8 mouse cellular contexts compared by ENCODE assay signal in the genomic region with DNA sequence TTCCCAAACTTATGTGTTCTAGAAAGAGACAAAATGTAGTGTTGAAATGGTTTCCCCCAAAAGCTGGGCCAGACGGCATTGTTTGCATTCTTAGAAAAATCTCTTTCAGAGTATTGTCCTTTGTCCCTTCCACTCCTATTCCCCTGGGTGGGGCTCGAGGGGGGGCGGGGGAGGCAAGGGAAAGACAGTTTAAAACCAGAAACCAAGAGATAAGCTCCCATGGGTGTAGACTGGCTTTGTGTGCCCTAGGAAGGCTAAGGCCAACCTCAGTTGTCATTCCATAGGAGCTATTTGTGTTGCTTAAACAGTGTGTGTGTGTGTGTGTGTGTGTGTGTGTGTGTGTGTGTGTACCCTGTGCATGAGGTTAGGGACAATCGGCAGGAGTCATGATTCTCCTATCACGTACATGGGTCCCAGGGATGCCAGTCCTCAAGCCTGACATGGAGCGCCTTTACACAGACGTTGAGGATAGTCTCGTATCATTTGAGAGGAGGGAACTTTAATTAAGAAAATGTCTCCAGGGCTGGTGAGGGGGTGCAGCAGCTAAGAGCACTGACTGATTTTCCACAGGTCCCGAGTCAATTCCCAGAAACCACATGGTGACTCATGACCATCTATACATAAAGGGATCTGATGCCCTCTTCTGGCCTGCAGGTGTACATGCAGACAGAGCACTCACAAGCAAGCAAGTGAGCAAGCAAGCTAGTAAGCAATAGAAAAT. TPM values are rescaled to one million over a fixed set of nuclear protein-coding genes. Genes with fewer than 3 reads are reported as not detected.
DNase-seq lines count a peak whose midpoint lies in the region; ATAC-seq and TF ChIP-seq lines count a peak whose summit lies in the region.

No protein-coding gene starts in this region.

- no peaks in the 10 kb centered on the region for H3K36me3 ChIP-seq in thymus, adult 2 months (ENCODE audit: control insufficient read depth, insufficient read depth, low read length)

- no peak for TF ChIP-seq POLR2A in thymus, adult 2 months (IDR thresholded peaks at IDR 0.05; ENCODE audit: control insufficient read depth, extremely low read depth, insufficient read depth, low read length, poor library complexity)

- DNase-seq in thymus, adult 2 months: peak; percentile 18
- DNase-seq in thymus, adult 18-20 months: no peak
- peak; percentile 37 for DNase-seq in brain, embryonic 18.5 days (ENCODE audit: low read depth, low spot score)
- peak; percentile 37 to 83 for DNase-seq in frontal cortex, adult 2 months (ENCODE audit: extremely low spot score in 1 of 2, low spot score in 1 of 2)
- DNase-seq in kidney, adult 11 months: peak; percentile 20
- peak; percentile 60 to 81 for DNase-seq in left cerebral cortex, postnatal 25 days (ENCODE audit: low spot score in 2 of 2)
- peak; percentile 31 for DNase-seq in neural tube, embryonic 10.5 days (ENCODE audit: extremely low spot score, low spot score)

- H3K27me3 ChIP-seq in thymus, adult 2 months (ENCODE audit: control insufficient read depth, insufficient read depth, low read length): no peaks in the 10 kb centered on the region

- intact Hi-C loops in left cerebral cortex, postnatal 25 days (cut with DNase I): loop anchor here (2.0 kb wide), 2 partner anchors 104 to 112 kb away; no protein-coding TSS in a partner anchor

- no peak for TF ChIP-seq CTCF in thymus, adult 2 months (IDR thresholded peaks at IDR 0.05; ENCODE audit: borderline replicate concordance, control insufficient read depth, extremely low read depth, insufficient read depth, low read length, poor library complexity)

- no peak overlapping the region for H3K27ac ChIP-seq in thymus, adult 2 months (ENCODE audit: control insufficient read depth, insufficient read depth, low read length)

- ATAC-seq in erythroid progenitor cell, adult 5-6 weeks (replicated peaks; ENCODE audit: low FRiP score, poor library complexity, severe bottlenecking): no peak

- no peak overlapping the region for H3K4me3 ChIP-seq in thymus, adult 2 months (ENCODE audit: control insufficient read depth, insufficient read depth, low read length)

- no peaks in the 10 kb centered on the region for H3K4me1 ChIP-seq in thymus, adult 2 months (replicated peaks; ENCODE audit: control insufficient read depth, insufficient read depth, low read length)

- 68% methylated on average over 9 of the region's 9 CpGs for WGBS in thymus, adult 2 months

RNA-seq across cellular contexts. Expression of a gene that starts 22.9 kb away (rescaled TPM):
- polyA plus RNA-seq in thymus, adult 2 months (2012; rRNA removed): 33.6 and 34.4 TPM in 2 replicates
- 25.6 and 28.2 TPM in 2 replicates for polyA plus RNA-seq in frontal cortex, adult 2 months (2012; rRNA removed)
- total RNA-seq in left cerebral cortex, postnatal 25 days (2021): 10 to 100 TPM; 33.2 to 36.9 TPM
- total RNA-seq in erythroid progenitor cell, adult 5-6 weeks (2015; ENCODE audit: low replicate concordance): not detected in 2 replicates
- 1.9 and 2.1 TPM in 2 replicates for total RNA-seq in erythroid progenitor cell, adult 5-6 weeks (2017; ENCODE audit: low replicate concordance)

RNA-seq across cellular contexts. Expression of a gene that starts 44.1 kb away (rescaled TPM):
- polyA plus RNA-seq in thymus, adult 2 months (2012; rRNA removed): not detected in 2 replicates
- polyA plus RNA-seq in frontal cortex, adult 2 months (2012; rRNA removed): not detected in 2 replicates
- not detected for total RNA-seq in left cerebral cortex, postnatal 25 days (2021)
- total RNA-seq in erythroid progenitor cell, adult 5-6 weeks (2015; ENCODE audit: low replicate concordance): not detected in 2 replicates
- not detected in 2 replicates for total RNA-seq in erythroid progenitor cell, adult 5-6 weeks (2017; ENCODE audit: low replicate concordance)

RNA-seq across cellular contexts. Expression of a gene that starts 54.3 kb away (rescaled TPM):
- not detected in 2 replicates for polyA plus RNA-seq in thymus, adult 2 months (2012; rRNA removed)
- polyA plus RNA-seq in frontal cortex, adult 2 months (2012; rRNA removed): not detected in 2 replicates
- total RNA-seq in left cerebral cortex, postnatal 25 days (2021): not detected
- not detected in 2 replicates for total RNA-seq in erythroid progenitor cell, adult 5-6 weeks (2015; ENCODE audit: low replicate concordance)
- total RNA-seq in erythroid progenitor cell, adult 5-6 weeks (2017; ENCODE audit: low replicate concordance): not detected in 2 replicates

Comparison
In these comparisons a context has a peak if more than half of its experiments do, and no peak if none do; other contexts are left out.
1. DNase-seq: peak in thymus, adult 2 months (single experiment), brain, embryonic 18.5 days (single experiment), frontal cortex, adult 2 months (2 of 2), kidney, adult 11 months (single experiment), left cerebral cortex, postnatal 25 days (2 of 2) and neural tube, embryonic 10.5 days (single experiment); none in thymus, adult 18-20 months (0 of 2).
2. RNA of a gene that starts 22.9 kb away (total RNA-seq): 33.2 to 36.9 TPM in left cerebral cortex, postnatal 25 days; 1.9 to 2.1 TPM in erythroid progenitor cell, adult 5-6 weeks; every median in the first group is over 10 times any median in the second.